Mouse (Mus musculus): Measurements from ENCODE around the gene Gm28557. TPM values are rescaled to one million over a fixed set of nuclear protein-coding genes. Genes with fewer than 3 reads are reported as not detected.

The Gm28557 gene
- polyA plus RNA-seq, 1 experiment from 2014 or later = 2.3 TPM

- H3K27ac ChIP-seq (replicated peaks) = no peak overlapping the region
- H3K9ac ChIP-seq (replicated peaks) = no peak overlapping the region
- peaks cover 20% of the 10 kb centered on the region for H3K36me3 ChIP-seq
- H3K4me2 ChIP-seq (replicated peaks) = peak overlapping the region; percentile 66
- H3K4me3 ChIP-seq = peak overlapping the region; percentile 68; the same call in 1 of the 2 replicates
- peaks cover 8% of the 10 kb centered on the region for H3K4me1 ChIP-seq
- 79% methylated on average over 1 of the region's 1 CpGs for WGBS
- peaks cover 20% of the 10 kb centered on the region for H3K9me3 ChIP-seq
- H3K27me3 ChIP-seq = no peaks in the 10 kb centered on the region
- no peak for ATAC-seq (ENCODE audit: low FRiP score, low read depth)
These were observed 26.5 kb downstream of the Gm28557 start for GRCm38 (mm10) chr13:67081946-67082345.

DNA sequence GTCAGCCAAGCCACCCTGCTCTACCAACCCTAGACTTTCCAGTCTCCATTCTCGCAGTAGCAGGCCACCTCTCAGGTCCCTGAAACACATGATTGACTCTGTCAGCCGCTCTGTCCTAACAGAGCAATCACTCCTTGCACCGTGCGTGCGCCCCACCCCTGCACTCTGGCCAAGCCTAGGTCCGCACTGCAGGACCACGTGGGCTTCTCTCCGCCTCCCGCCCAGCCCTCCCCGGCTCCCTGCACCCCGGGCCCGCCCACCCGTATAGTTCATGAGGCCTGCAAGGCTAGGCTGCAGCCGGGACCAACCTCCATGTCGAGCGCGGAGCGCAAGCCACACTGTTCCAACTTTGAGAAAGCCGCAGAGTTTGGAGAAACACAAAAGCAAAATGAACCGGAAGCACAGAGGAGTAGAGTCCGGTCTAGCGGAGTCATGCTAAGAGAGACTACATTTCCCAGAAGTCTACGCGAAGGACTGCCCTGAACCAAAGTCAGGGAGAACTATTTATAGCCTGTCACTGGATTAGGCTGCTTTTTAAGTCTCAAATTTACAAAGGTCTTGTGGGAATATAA lies 27.2 kb downstream of the Gm28557 start:
- H3K27me3 ChIP-seq = no peaks in the 10 kb centered on the region
- peak overlapping the region; percentile 82 for H3K27ac ChIP-seq (replicated peaks)
- peak overlapping the region; percentile 66 for H3K4me2 ChIP-seq (replicated peaks)
- peaks cover 25% of the 10 kb centered on the region for H3K36me3 ChIP-seq
- peak overlapping the region; percentile 71 for H3K9ac ChIP-seq (replicated peaks)
- peaks cover 8% of the 10 kb centered on the region for H3K4me1 ChIP-seq
- peak; percentile 99 for ATAC-seq (ENCODE audit: low FRiP score, low read depth)
- H3K9me3 ChIP-seq = peaks cover 20% of the 10 kb centered on the region
- peak overlapping the region; percentile 68 for H3K4me3 ChIP-seq
- under 1% methylated on average over 24 of the region's 24 CpGs for WGBS

DNA sequence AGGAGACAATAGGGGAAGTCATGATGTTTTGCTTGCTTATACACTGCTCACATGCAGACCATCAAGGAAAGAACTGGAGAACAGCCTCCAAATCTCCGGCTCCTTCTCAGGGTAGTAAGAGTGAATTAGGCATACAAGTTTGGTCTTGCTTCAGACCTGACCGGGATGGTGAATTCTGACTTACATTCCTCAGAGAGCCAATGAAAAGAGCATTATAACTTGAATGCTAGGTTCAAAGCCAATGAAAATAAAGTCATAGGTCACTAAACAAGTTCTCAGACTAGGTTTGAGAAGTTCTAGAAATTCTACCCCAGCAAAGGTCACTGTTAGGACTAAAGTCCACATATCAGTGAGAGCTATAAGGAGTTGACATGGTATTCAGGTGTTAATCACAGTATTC lies 31.2 kb downstream of the Gm28557 start:
- 96% methylated on average over 2 of the region's 2 CpGs for WGBS
- H3K27me3 ChIP-seq = no peaks in the 10 kb centered on the region
- peaks cover 57% of the 10 kb centered on the region for H3K36me3 ChIP-seq
- peaks cover 8% of the 10 kb centered on the region for H3K4me1 ChIP-seq
- ATAC-seq (ENCODE audit: low FRiP score, low read depth) = no peak
- H3K4me3 ChIP-seq = no peak overlapping the region
- H3K9me3 ChIP-seq = peaks cover 44% of the 10 kb centered on the region
- H3K4me2 ChIP-seq (replicated peaks) = no peak overlapping the region
- H3K9ac ChIP-seq (replicated peaks) = no peak overlapping the region
- no peak overlapping the region for H3K27ac ChIP-seq (replicated peaks)

DNA sequence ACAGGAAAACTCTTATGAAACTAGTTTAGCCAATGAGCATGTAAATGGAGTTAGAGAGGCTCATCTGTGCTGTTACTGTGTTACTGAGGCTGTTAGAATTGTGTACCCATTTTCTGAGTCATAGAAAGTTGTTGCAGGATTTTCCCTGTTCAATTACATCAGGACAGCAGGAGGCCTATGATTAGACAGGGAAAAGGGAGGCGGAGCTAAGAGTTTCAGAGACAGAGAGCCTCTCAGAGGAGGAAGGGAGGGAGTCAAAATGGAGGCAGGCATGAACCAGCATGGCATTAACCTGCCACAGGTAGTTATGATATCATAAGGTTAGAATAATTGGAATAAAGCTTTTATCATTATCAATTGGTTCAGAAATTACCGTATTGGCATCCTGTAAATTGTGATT lies 35.6 kb downstream of the Gm28557 start:
- Histone ChIP-seq H3K27ac (replicated peaks) (no peak overlapping the region), H3K36me3 (peaks cover 73% of the 10 kb centered on the region), H3K4me3 (no peak overlapping the region), H3K9me3 (peaks cover 55% of the 10 kb centered on the region), H3K9ac (replicated peaks) (no peak overlapping the region), H3K4me1 (no peaks in the 10 kb centered on the region), H3K27me3 (no peaks in the 10 kb centered on the region), H3K4me2 (replicated peaks) (no peak overlapping the region)
- 84% methylated on average over 2 of the region's 2 CpGs for WGBS
- no peak for ATAC-seq (ENCODE audit: low FRiP score, low read depth)

GRCm38 (mm10) chr13:67065386-67065785 lies 43.0 kb downstream of the Gm28557 start:
- H3K4me1 ChIP-seq = peaks cover 2% of the 10 kb centered on the region
- H3K36me3 ChIP-seq = peaks cover 23% of the 10 kb centered on the region
- H3K9me3 ChIP-seq = peaks cover 19% of the 10 kb centered on the region
- WGBS = 87% methylated on average over 8 of the region's 8 CpGs
- H3K27me3 ChIP-seq = no peaks in the 10 kb centered on the region
- no peak overlapping the region for H3K9ac ChIP-seq (replicated peaks)
- no peak for ATAC-seq (ENCODE audit: low FRiP score, low read depth)
- no peak overlapping the region for H3K4me2 ChIP-seq (replicated peaks)
- no peak overlapping the region for H3K4me3 ChIP-seq
- no peak overlapping the region for H3K27ac ChIP-seq (replicated peaks)

DNA sequence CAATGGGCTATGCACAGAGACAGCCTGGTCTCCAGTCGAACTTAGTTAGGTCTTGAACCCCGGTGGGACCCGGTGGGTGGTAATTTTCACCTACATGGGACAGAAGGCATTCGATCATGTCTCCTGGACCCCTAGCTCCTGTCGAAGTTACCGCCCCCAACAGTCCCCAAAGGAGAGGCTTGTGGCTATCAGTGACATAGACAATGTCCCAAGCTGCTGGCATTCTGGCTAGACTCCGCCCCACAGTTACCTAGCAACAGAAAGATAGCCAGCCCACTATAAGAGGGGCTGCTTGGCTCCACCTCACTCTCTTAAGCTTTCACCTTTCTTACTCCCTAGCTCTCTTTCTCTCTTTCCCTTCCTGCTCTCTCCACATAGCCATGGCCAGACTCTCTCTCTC lies 46.0 kb downstream of the Gm28557 start:
- no peak overlapping the region for H3K4me3 ChIP-seq
- H3K4me1 ChIP-seq = peaks cover 7% of the 10 kb centered on the region
- peaks cover 3% of the 10 kb centered on the region; the same call in 1 of the 2 replicates for H3K36me3 ChIP-seq
- peaks cover 9% of the 10 kb centered on the region; the same call in 1 of the 2 replicates for H3K9me3 ChIP-seq
- WGBS = 59% methylated on average over 7 of the region's 7 CpGs
- H3K27ac ChIP-seq (replicated peaks) = no peak overlapping the region
- ATAC-seq (ENCODE audit: low FRiP score, low read depth) = no peak
- no peaks in the 10 kb centered on the region for H3K27me3 ChIP-seq
- H3K4me2 ChIP-seq (replicated peaks) = no peak overlapping the region
- H3K9ac ChIP-seq (replicated peaks) = no peak overlapping the region

DNA sequence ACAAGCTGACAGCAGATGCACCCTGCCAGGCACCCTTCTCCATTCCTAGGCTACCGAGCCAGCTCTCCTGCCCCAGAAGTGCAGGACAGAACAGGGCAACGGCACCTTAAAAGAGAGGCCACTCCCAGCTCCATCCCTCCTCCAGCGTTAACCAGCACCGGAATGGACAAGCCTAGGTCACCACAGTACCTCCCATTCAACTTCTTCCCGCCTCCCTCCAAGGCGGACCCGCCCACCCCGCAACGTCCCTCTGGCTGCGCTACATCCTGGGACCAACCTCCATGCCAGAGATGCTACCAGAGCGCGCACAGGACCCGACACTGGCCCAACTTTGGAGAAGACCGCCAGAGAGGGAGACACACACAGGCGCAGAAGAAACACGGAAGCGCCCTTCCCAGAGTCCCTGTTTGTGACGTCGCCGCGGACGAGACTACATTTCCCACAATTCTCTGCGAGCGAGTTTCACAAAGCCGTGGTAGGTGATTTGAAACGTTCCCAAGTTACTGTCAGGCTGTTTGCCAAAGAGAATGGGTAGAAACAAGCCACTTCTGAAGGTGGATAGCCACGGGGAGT lies 47.5 kb downstream of the Gm28557 start, which contains the start of gene Zfp712:
Gene Zfp712 (minus strand): TSS at position 385 of the 573 bp plus-strand sequence.
- Histone ChIP-seq H3K27ac (replicated peaks) (peak within 1 kb of the TSS; percentile 77), H3K4me2 (replicated peaks) (peak within 1 kb of the TSS; percentile 65), H3K36me3 (no peaks in the 10 kb centered on the region), H3K9ac (replicated peaks) (peak within 1 kb of the TSS; percentile 60), H3K27me3 (no peaks in the 10 kb centered on the region), H3K9me3 (peaks cover 14% of the 10 kb centered on the region), H3K4me3 (peak within 1 kb of the TSS; percentile 80), H3K4me1 (peaks cover 7% of the 10 kb centered on the region)
- peak; percentile 96 for ATAC-seq (ENCODE audit: low FRiP score, low read depth)
- WGBS = 1% methylated on average over 27 of the region's 27 CpGs

DNA sequence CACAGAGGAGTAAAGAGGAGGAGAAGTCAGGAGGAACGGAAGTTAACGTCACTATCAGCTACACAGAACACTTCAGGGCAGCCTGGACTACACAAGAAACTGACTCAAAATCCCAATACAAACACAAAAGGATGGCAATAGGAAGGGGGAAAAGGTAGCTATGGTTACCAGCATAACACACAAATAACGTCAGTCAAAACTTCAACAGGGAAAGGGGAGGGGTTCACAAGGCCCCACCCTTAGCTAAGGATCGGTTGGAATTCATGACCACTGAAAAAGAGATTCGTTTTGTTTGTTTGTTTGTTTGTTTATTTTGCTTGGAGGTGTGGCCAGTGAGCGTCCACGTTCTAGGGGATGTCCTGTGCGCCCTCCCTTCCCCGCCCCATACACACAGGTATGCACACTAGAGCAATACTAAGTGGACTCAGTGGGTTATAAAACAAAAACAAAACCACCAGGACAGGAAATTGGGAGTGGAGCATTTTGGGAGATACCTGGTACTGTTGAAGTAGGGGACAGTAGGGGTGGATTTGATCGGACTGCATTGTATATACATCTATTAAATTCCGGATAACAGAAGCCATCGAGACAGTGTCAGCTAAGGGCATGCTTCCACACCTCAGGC lies 48.1 kb downstream of the Gm28557 start:
- WGBS = 3% methylated on average over 12 of the region's 12 CpGs
- ATAC-seq (ENCODE audit: low FRiP score, low read depth) = peak; percentile 64
- Histone ChIP-seq H3K27ac (replicated peaks) (no peak overlapping the region), H3K9me3 (peaks cover 11% of the 10 kb centered on the region), H3K4me1 (peaks cover 7% of the 10 kb centered on the region), H3K27me3 (no peaks in the 10 kb centered on the region), H3K4me2 (replicated peaks) (peak overlapping the region; percentile 65), H3K4me3 (peak overlapping the region; percentile 80), H3K9ac (replicated peaks) (peak overlapping the region; percentile 60), H3K36me3 (no peaks in the 10 kb centered on the region)

Other genes starting within 250 kb of the Gm28557 start
- gene Gm10767, start 203.7 kb downstream of the Gm28557 start, polyA plus RNA-seq (2016; fragmentation: Nextera tagmentation; extraction: Ambion mirVana) = 1.3 and 1.6 TPM in 2 replicates
- 5.2 and 5.6 TPM in 2 replicates for gene Zfp712, start 47.4 kb downstream of the Gm28557 start, polyA plus RNA-seq (2016; fragmentation: Nextera tagmentation; extraction: Ambion mirVana)
- 7.7 and 8.6 TPM in 2 replicates for gene Zfp708, start 10.6 kb downstream of the Gm28557 start, polyA plus RNA-seq (2016; fragmentation: Nextera tagmentation; extraction: Ambion mirVana)
- gene Rslcan18, start 7.7 kb upstream of the Gm28557 start, polyA plus RNA-seq (2016; fragmentation: Nextera tagmentation; extraction: Ambion mirVana) = 0.17 and 0.19 TPM in 2 replicates
- gene Zfp759, start 13.1 kb upstream of the Gm28557 start, polyA plus RNA-seq (2016; fragmentation: Nextera tagmentation; extraction: Ambion mirVana) = 2.7 and 2.8 TPM in 2 replicates
- 4.8 and 5.1 TPM in 2 replicates for gene Rsl1, start 64.6 kb upstream of the Gm28557 start, polyA plus RNA-seq (2016; fragmentation: Nextera tagmentation; extraction: Ambion mirVana)
- 0.83 and 1.7 TPM in 2 replicates for gene Zfp455, start 85.9 kb upstream of the Gm28557 start, polyA plus RNA-seq (2016; fragmentation: Nextera tagmentation; extraction: Ambion mirVana)
- 2.7 and 3.3 TPM in 2 replicates for gene Zfp458, start 169.9 kb upstream of the Gm28557 start, polyA plus RNA-seq (2016; fragmentation: Nextera tagmentation; extraction: Ambion mirVana)
- 0.41 and 0.71 TPM in 2 replicates for gene Zfp457, start 197.9 kb upstream of the Gm28557 start, polyA plus RNA-seq (2016; fragmentation: Nextera tagmentation; extraction: Ambion mirVana)
- gene Zfp595, start 224.0 kb upstream of the Gm28557 start, polyA plus RNA-seq (2016; fragmentation: Nextera tagmentation; extraction: Ambion mirVana) = 1.5 and 1.9 TPM in 2 replicates

Measured in midbrain, embryonic 12.5 days (tissue).